Mouse (Mus musculus): ENCODE measurements around the gene Dph1.

- TF ChIP-seq CTCF (IDR thresholded peaks at IDR 0.05; ENCODE audit: low read depth, low read length) (no peak), GATA2 (IDR thresholded peaks at IDR 0.05; ENCODE audit: borderline replicate concordance, low read depth, low read length) (no peak), TAL1 (conservative IDR thresholded peaks at IDR 0.05; ENCODE audit: low read depth, low read length) (no peak), GATA1 (IDR thresholded peaks at IDR 0.05; ENCODE audit: borderline replicate concordance, low read length) (no peak), POLR2AphosphoS5 (IDR thresholded peaks at IDR 0.05; ENCODE audit: insufficient replicate concordance, low read depth, low read length) (no peak)
These were observed 29.5 kb downstream of the Dph1 start for GRCm38 (mm10) chr11:75161417-75162008.
